Mouse (Mus musculus) embryonic fibroblast, embryonic 13.5 days (primary cell): ENCODE measurements at regions not wholly inside any gene's neighbourhood (a gene's known extent, or its start where the extent isn't known, plus 50 kb on each side); places are given as distances from the start of the nearest gene placed in this dataset.

ENCODE experiments used
- CTCF ChIP-seq: IDR thresholded peaks from 2 replicates; pipeline ENCODE4 v1.5.1; 2011; ENCODE audit warnings: mild to moderate bottlenecking, control low read depth, low read length, moderate library complexity, borderline replicate concordance; ENCODE audit not compliant: insufficient read depth
- POLR2A ChIP-seq: IDR thresholded peaks from 2 replicates; pipeline ENCODE4 v1.6.1; 2011; ENCODE audit warnings: low read depth, mild to moderate bottlenecking, control low read depth, low read length, moderate library complexity

DNA sequence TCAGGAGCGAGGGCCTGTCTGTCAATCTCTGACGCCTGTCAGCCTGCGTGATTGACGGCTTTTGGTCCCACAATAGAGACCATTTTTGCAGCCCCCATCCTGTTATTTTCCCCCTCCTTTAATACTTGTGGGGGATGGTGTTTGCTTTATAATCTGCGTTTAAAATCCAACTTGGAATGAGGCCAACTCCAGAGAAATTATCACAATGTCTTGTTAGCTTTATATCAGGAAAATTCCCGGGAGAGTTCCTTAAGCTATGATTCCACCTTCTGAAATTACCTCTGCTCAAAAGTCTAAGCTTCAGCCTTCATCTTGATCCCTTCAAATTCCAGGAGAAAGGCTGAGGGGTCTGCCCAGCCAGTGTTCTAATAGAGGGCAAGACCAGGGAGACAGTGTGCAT lies 235.0 kb downstream of the 3100002H09Rik start:
- TF ChIP-seq CTCF, result no peak
- no peak for TF ChIP-seq POLR2A
